Mouse (Mus musculus): ENCODE results near the gene Mpg. TPM values are rescaled to one million over a fixed set of nuclear protein-coding genes. Genes with fewer than 3 reads are reported as not detected.

Mpg gene
- polyA plus RNA-seq (2012; rRNA removed): 21.0 and 25.5 TPM in 2 replicates

DNA sequence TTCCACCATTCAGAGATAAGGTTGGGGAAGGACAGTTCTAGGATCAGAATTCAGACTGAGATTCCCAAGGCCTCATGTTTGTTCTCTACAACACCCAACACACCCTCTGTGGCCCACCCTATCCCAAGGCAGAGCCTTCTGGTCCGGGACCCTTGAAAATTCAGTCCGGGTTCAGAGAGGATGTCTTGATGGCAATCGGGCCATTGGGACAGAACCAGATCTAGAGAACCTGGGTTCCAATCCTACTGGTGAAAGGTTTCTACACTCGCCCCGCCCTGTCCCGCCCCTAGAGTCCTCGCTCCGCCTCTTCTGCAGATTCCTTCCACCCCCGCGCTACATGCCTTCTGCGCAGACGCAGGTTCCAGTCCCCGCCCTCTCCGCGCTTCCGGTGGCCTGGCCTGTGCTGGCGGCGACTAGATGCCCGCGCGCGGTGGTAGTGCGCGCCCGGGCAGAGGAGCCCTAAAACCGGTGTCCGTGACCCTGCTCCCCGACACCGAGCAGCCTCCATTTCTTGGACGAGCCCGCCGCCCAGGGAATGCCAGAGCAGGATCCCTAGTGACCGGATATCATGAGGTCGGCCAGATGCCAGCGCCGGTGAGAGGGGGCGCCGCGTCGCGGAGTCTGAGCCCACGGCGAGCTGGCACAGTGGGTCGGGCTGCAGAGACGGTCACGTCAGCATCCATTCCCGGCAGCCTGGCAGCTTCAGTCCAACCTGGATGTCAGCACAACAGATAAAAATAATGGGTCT, at the start of gene Mpg:
Gene Mpg, plus strand, starts transcription at position 382 of the 748 bp plus-strand sequence.
- no peak within 1 kb of the TSS for H3K27ac ChIP-seq (ENCODE audit: control insufficient read depth, insufficient read depth, low read length)
- WGBS: 5% methylated on average over 47 of the region's 47 CpGs
- H3K4me3 ChIP-seq (ENCODE audit: control insufficient read depth, insufficient read depth, low read length): peak within 1 kb of the TSS; percentile 72
- DNase-seq: peak; percentile 90
- H3K36me3 ChIP-seq (ENCODE audit: control insufficient read depth, insufficient read depth, low read length): peaks cover 3% of the 10 kb centered on the region; the same call in 1 of the 2 replicates
- H3K4me1 ChIP-seq (replicated peaks; ENCODE audit: control insufficient read depth, insufficient read depth, low read length): peaks cover 33% of the 10 kb centered on the region
- TF ChIP-seq POLR2A (IDR thresholded peaks at IDR 0.05; ENCODE audit: control insufficient read depth, extremely low read depth, insufficient read depth, low read length, poor library complexity) (peak; percentile 99), CTCF (IDR thresholded peaks at IDR 0.05; ENCODE audit: borderline replicate concordance, control insufficient read depth, extremely low read depth, insufficient read depth, low read length, poor library complexity) (peak; percentile 25; the same call in 1 of the 2 replicates)
- H3K27me3 ChIP-seq (ENCODE audit: control insufficient read depth, insufficient read depth, low read length): peaks cover 18% of the 10 kb centered on the region; the same call in 1 of the 2 replicates

DNA sequence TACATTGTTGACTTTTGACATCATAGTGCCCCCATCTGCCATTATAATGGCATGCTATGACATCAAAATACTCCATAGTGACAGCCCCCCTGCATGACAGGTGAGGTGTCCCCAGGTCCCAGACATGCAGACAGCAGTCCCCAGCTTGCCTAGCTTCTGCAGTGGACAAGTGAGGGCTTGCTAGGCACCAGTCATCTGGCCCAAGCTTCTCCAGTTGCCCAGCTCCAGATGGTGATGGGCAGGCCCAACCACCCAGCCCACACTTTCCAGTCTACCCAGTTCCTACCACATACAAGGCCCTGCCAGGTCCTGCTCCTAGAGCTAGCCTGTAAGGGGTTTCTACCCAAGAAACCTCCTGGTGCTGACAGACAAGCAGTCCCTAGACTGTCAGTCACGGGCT, 47.8 kb upstream of the Mpg start:
- no peak overlapping the region for H3K27ac ChIP-seq (ENCODE audit: control insufficient read depth, insufficient read depth, low read length)
- H3K36me3 ChIP-seq (ENCODE audit: control insufficient read depth, insufficient read depth, low read length): no peaks in the 10 kb centered on the region
- 100% methylated on average over 1 of the region's 1 CpGs for WGBS
- H3K4me3 ChIP-seq (ENCODE audit: control insufficient read depth, insufficient read depth, low read length): no peak overlapping the region
- TF ChIP-seq CTCF (IDR thresholded peaks at IDR 0.05; ENCODE audit: borderline replicate concordance, control insufficient read depth, extremely low read depth, insufficient read depth, low read length, poor library complexity): no peak
- no peak for TF ChIP-seq POLR2A (IDR thresholded peaks at IDR 0.05; ENCODE audit: control insufficient read depth, extremely low read depth, insufficient read depth, low read length, poor library complexity)
- no peaks in the 10 kb centered on the region for H3K4me1 ChIP-seq (replicated peaks; ENCODE audit: control insufficient read depth, insufficient read depth, low read length)
- H3K27me3 ChIP-seq (ENCODE audit: control insufficient read depth, insufficient read depth, low read length): no peaks in the 10 kb centered on the region
- DNase-seq: no peak

GRCm38 (mm10) chr11:32181246-32181645, 45.1 kb upstream of the Mpg start:
- TF ChIP-seq POLR2A (IDR thresholded peaks at IDR 0.05; ENCODE audit: control insufficient read depth, extremely low read depth, insufficient read depth, low read length, poor library complexity) (no peak), CTCF (IDR thresholded peaks at IDR 0.05; ENCODE audit: borderline replicate concordance, control insufficient read depth, extremely low read depth, insufficient read depth, low read length, poor library complexity) (no peak)
- H3K4me3 ChIP-seq (ENCODE audit: control insufficient read depth, insufficient read depth, low read length): no peak overlapping the region
- WGBS: 93% methylated on average over 4 of the region's 4 CpGs
- no peaks in the 10 kb centered on the region for H3K27me3 ChIP-seq (ENCODE audit: control insufficient read depth, insufficient read depth, low read length)
- no peak overlapping the region for H3K27ac ChIP-seq (ENCODE audit: control insufficient read depth, insufficient read depth, low read length)
- DNase-seq: no peak
- H3K4me1 ChIP-seq (replicated peaks; ENCODE audit: control insufficient read depth, insufficient read depth, low read length): no peaks in the 10 kb centered on the region
- H3K36me3 ChIP-seq (ENCODE audit: control insufficient read depth, insufficient read depth, low read length): no peaks in the 10 kb centered on the region

- no peak for TF ChIP-seq POLR2A (IDR thresholded peaks at IDR 0.05; ENCODE audit: control insufficient read depth, extremely low read depth, insufficient read depth, low read length, poor library complexity)
- peak; percentile 53; the same call in 1 of the 2 replicates for TF ChIP-seq CTCF (IDR thresholded peaks at IDR 0.05; ENCODE audit: borderline replicate concordance, control insufficient read depth, extremely low read depth, insufficient read depth, low read length, poor library complexity)
- peak; percentile 78 for DNase-seq
- Histone ChIP-seq H3K27ac (ENCODE audit: control insufficient read depth, insufficient read depth, low read length) (no peak overlapping the region), H3K4me1 (replicated peaks; ENCODE audit: control insufficient read depth, insufficient read depth, low read length) (no peaks in the 10 kb centered on the region), H3K27me3 (ENCODE audit: control insufficient read depth, insufficient read depth, low read length) (no peaks in the 10 kb centered on the region), H3K36me3 (ENCODE audit: control insufficient read depth, insufficient read depth, low read length) (no peaks in the 10 kb centered on the region), H3K4me3 (ENCODE audit: control insufficient read depth, insufficient read depth, low read length) (no peak overlapping the region)
- 46% methylated on average over 25 of the region's 25 CpGs for WGBS
Measured at GRCm38 (mm10) chr11:32181973-32182868, 44.1 kb upstream of the Mpg start.

- WGBS: 95% methylated on average over 8 of the region's 8 CpGs
- no peaks in the 10 kb centered on the region for H3K27me3 ChIP-seq (ENCODE audit: control insufficient read depth, insufficient read depth, low read length)
- no peak overlapping the region for H3K27ac ChIP-seq (ENCODE audit: control insufficient read depth, insufficient read depth, low read length)
- DNase-seq: no peak
- H3K4me1 ChIP-seq (replicated peaks; ENCODE audit: control insufficient read depth, insufficient read depth, low read length): no peaks in the 10 kb centered on the region
- TF ChIP-seq CTCF (IDR thresholded peaks at IDR 0.05; ENCODE audit: borderline replicate concordance, control insufficient read depth, extremely low read depth, insufficient read depth, low read length, poor library complexity): no peak
- no peak for TF ChIP-seq POLR2A (IDR thresholded peaks at IDR 0.05; ENCODE audit: control insufficient read depth, extremely low read depth, insufficient read depth, low read length, poor library complexity)
- no peak overlapping the region for H3K4me3 ChIP-seq (ENCODE audit: control insufficient read depth, insufficient read depth, low read length)
- no peaks in the 10 kb centered on the region for H3K36me3 ChIP-seq (ENCODE audit: control insufficient read depth, insufficient read depth, low read length)
Measured at GRCm38 (mm10) chr11:32184469-32184868, 41.8 kb upstream of the Mpg start.

- no peak overlapping the region for H3K27ac ChIP-seq (ENCODE audit: control insufficient read depth, insufficient read depth, low read length)
- H3K36me3 ChIP-seq (ENCODE audit: control insufficient read depth, insufficient read depth, low read length): no peaks in the 10 kb centered on the region
- WGBS: 91% methylated on average over 3 of the region's 3 CpGs
- no peak for TF ChIP-seq POLR2A (IDR thresholded peaks at IDR 0.05; ENCODE audit: control insufficient read depth, extremely low read depth, insufficient read depth, low read length, poor library complexity)
- TF ChIP-seq CTCF (IDR thresholded peaks at IDR 0.05; ENCODE audit: borderline replicate concordance, control insufficient read depth, extremely low read depth, insufficient read depth, low read length, poor library complexity): no peak
- no peak for DNase-seq
- no peaks in the 10 kb centered on the region for H3K4me1 ChIP-seq (replicated peaks; ENCODE audit: control insufficient read depth, insufficient read depth, low read length)
- H3K27me3 ChIP-seq (ENCODE audit: control insufficient read depth, insufficient read depth, low read length): no peaks in the 10 kb centered on the region
- H3K4me3 ChIP-seq (ENCODE audit: control insufficient read depth, insufficient read depth, low read length): no peak overlapping the region
Measured at GRCm38 (mm10) chr11:32186031-32186430, 40.3 kb upstream of the Mpg start.
